Mouse (Mus musculus): Measurements from ENCODE around the gene Naa15.

DNA sequence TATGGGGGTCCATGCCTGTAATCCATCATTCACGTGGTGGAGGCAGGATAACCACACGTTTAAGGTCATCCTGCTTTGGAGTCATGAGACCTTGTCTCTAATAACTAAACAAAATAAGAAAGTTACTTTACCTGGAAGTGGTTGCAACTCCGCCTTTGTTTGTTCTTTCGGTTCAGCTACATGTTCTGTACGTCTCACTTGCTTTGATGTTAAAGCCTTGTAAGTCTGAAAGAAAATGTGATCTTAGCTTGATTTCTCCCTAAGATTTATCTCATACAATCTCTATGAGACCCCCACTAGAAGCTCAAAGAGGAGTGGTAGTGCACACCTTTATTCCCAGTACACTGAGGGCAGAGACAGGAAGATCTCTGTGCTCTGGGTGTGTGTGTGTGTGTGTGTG is 23.9 kb upstream of the Naa15 start:
- TF ChIP-seq CTCF (IDR thresholded peaks at IDR 0.05; ENCODE audit: low read depth) (no peak), EP300 (IDR thresholded peaks at IDR 0.05; ENCODE audit: low read depth) (no peak)

All from heart, postnatal 0 days (tissue).